Mouse (Mus musculus) heart, adult 2 months (tissue): ENCODE measurements at regions not wholly inside any gene's neighbourhood (a gene's known extent, or its start where the extent isn't known, plus 50 kb on each side); places are given as distances from the start of the nearest gene placed in this dataset.

Experiments used
- DNase-seq, 2 experiments: peaks; one replicate each; pipeline ENCODE4 v3.0.0; 2021
- H3K27ac ChIP-seq: fragments of 200-600 bp; 2 replicates; pipeline ENCODE4 v1.8.1; 2022
- H3K27me3 ChIP-seq: fragments of 200-500 bp; 2 replicates; pipeline ENCODE4 v1.6.1; 2012; ENCODE audit warnings: mild to moderate bottlenecking, low read length, inconsistent platforms, mixed read lengths; ENCODE audit not compliant: control insufficient read depth, insufficient read depth
- H3K36me3 ChIP-seq: fragments of 200-500 bp; 2 replicates; pipeline ENCODE4 v1.6.1; 2012; ENCODE audit warnings: low read length, inconsistent platforms; ENCODE audit not compliant: control insufficient read depth, insufficient read depth
- H3K4me1 ChIP-seq: fragments of 200-500 bp; 2 replicates; pipeline ENCODE4 v1.6.1; 2011; ENCODE audit warnings: low read length; ENCODE audit not compliant: control insufficient read depth, insufficient read depth
- H3K4me3 ChIP-seq: fragments of 200-600 bp; 2 replicates; pipeline ENCODE4 v1.8.1; 2022
- H3K79me2 ChIP-seq: fragments of 200-500 bp; replicated peaks from 2 replicates; pipeline ENCODE4 v1.6.1; 2012; ENCODE audit warnings: mild to moderate bottlenecking, inconsistent platforms, low read length, moderate library complexity, mixed read lengths; ENCODE audit not compliant: control insufficient read depth, insufficient read depth
- H3K9ac ChIP-seq: fragments of 200-500 bp; 2 replicates; pipeline ENCODE4 v1.6.1; 2012; ENCODE audit warnings: low read depth, mild to moderate bottlenecking, control low read depth, inconsistent platforms, low read length, mixed read lengths
- CTCF ChIP-seq: fragments of 200-600 bp; IDR thresholded peaks from 2 replicates; pipeline ENCODE4 v1.8.1; 2022; ENCODE audit warnings: antibody characterized with exemption, mild to moderate bottlenecking, moderate library complexity
- EP300 ChIP-seq: fragments of 200-500 bp; IDR thresholded peaks from 2 replicates; pipeline ENCODE4 v1.6.1; 2011; ENCODE audit warnings: low read depth, low read length, control low read depth; ENCODE audit not compliant: insufficient read depth
- POLR2A ChIP-seq: fragments of 200-500 bp; IDR thresholded peaks from 2 replicates; pipeline ENCODE4 v1.6.1; 2011; ENCODE audit warnings: mild to moderate bottlenecking, low read depth, low read length, control low read depth; ENCODE audit not compliant: insufficient read depth
- WGBS: fragments of 180-500 bp; shearing (Covaris S2); methylation state at CpG from one replicate; pipeline ENCODE4 v1.1.7; 2018; 5-methylcytosine and 5-hydroxymethylcytosine counted together
- intact Hi-C: fragments of 180-260 bp; cut with DNase I; formaldehyde crosslinking; loops from one replicate; pipeline ENCODE4 v1.15.1; 2025

- H3K27me3 ChIP-seq, result 0 out of 2 replicates have a peak, but pooled peaks cover 3% of the 10 kb centered on the region
- no peak for DNase-seq
- H3K9ac ChIP-seq, result no peak overlapping the region
- no peak overlapping the region for H3K27ac ChIP-seq
- no peaks in the 10 kb centered on the region for H3K4me1 ChIP-seq
- intact Hi-C loops, result no loop called here
- no peaks in the 10 kb centered on the region for H3K36me3 ChIP-seq
- 48% methylated on average over 9 of the region's 9 CpGs for WGBS
- TF ChIP-seq CTCF (no peak), POLR2A (no peak), EP300 (no peak)
- H3K4me3 ChIP-seq, result no peak overlapping the region
- H3K79me2 ChIP-seq, result no peaks in the 10 kb centered on the region
Observed at GRCm38 (mm10) chr1:63932484-63932883, 163.4 kb upstream of the 4933402D24Rik start.

- Histone ChIP-seq H3K27me3 (0 out of 2 replicates have a peak, but pooled peaks cover 3% of the 10 kb centered on the region), H3K4me3 (no peak overlapping the region), H3K4me1 (no peaks in the 10 kb centered on the region), H3K79me2 (no peaks in the 10 kb centered on the region), H3K9ac (no peak overlapping the region), H3K36me3 (no peaks in the 10 kb centered on the region), H3K27ac (no peak overlapping the region)
- TF ChIP-seq EP300 (no peak), CTCF (no peak), POLR2A (no peak)
- intact Hi-C loops, result no loop called here
- DNase-seq, result no peak
- 88% methylated on average over 4 of the region's 4 CpGs for WGBS
Observed at GRCm38 (mm10) chr1:63929362-63930125, 160.5 kb upstream of the 4933402D24Rik start.

- Histone ChIP-seq H3K27me3 (0 out of 2 replicates have a peak, but pooled peaks cover 3% of the 10 kb centered on the region), H3K4me1 (no peaks in the 10 kb centered on the region), H3K9ac (no peak overlapping the region), H3K79me2 (no peaks in the 10 kb centered on the region), H3K27ac (no peak overlapping the region), H3K36me3 (no peaks in the 10 kb centered on the region), H3K4me3 (no peak overlapping the region)
- no peak for DNase-seq
- no peak for TF ChIP-seq EP300
- no peak for TF ChIP-seq POLR2A
- no peak for TF ChIP-seq CTCF
- WGBS, result 86% methylated on average over 5 of the region's 5 CpGs
- intact Hi-C loops, result no loop called here
Observed at GRCm38 (mm10) chr1:63928850-63929249, 159.8 kb upstream of the 4933402D24Rik start.

- 0 out of 2 replicates have a peak, but pooled peaks cover 3% of the 10 kb centered on the region for H3K27me3 ChIP-seq
- intact Hi-C loops, result no loop called here
- H3K4me3 ChIP-seq, result no peak overlapping the region
Observed at GRCm38 (mm10) chr1:63928361-63928760, 159.3 kb upstream of the 4933402D24Rik start.

GRCm38 (mm10) chr1:63920181-63920933 is 151.3 kb upstream of the 4933402D24Rik start:
- no peak overlapping the region for H3K4me3 ChIP-seq
- intact Hi-C loops, result no loop called here
- no peak overlapping the region for H3K27ac ChIP-seq
- no peaks in the 10 kb centered on the region for H3K36me3 ChIP-seq
- 74% methylated on average over 8 of the region's 8 CpGs for WGBS
- TF ChIP-seq POLR2A, result no peak
- no peak for TF ChIP-seq CTCF
- no peak for TF ChIP-seq EP300
- no peaks in the 10 kb centered on the region for H3K79me2 ChIP-seq
- no peaks in the 10 kb centered on the region for H3K27me3 ChIP-seq
- DNase-seq, result no peak
- no peaks in the 10 kb centered on the region for H3K4me1 ChIP-seq
- no peak overlapping the region for H3K9ac ChIP-seq

More at GRCm38 (mm10) chr1:63928361-63928760, 159.3 kb upstream of the 4933402D24Rik start:
- WGBS, result 92% methylated on average over 3 of the region's 3 CpGs
- Histone ChIP-seq H3K9ac (no peak overlapping the region), H3K36me3 (no peaks in the 10 kb centered on the region), H3K27ac (no peak overlapping the region), H3K4me1 (no peaks in the 10 kb centered on the region), H3K79me2 (no peaks in the 10 kb centered on the region)
- DNase-seq, result no peak
- TF ChIP-seq EP300 (no peak), CTCF (no peak), POLR2A (no peak)

- Histone ChIP-seq H3K9ac (no peak overlapping the region), H3K36me3 (no peaks in the 10 kb centered on the region), H3K4me1 (no peaks in the 10 kb centered on the region), H3K27ac (no peak overlapping the region), H3K4me3 (no peak overlapping the region), H3K27me3 (no peaks in the 10 kb centered on the region), H3K79me2 (no peaks in the 10 kb centered on the region)
- no peak for DNase-seq
- intact Hi-C loops, result no loop called here
- TF ChIP-seq CTCF (no peak), POLR2A (no peak), EP300 (no peak)
- 81% methylated on average over 7 of the region's 7 CpGs for WGBS
Observed at GRCm38 (mm10) chr1:63918200-63918599, 149.1 kb upstream of the 4933402D24Rik start.
